Mouse (Mus musculus) CH12.LX (cell line): ENCODE data around the gene Clasrp. TPM values are rescaled to one million over a fixed set of nuclear protein-coding genes. Genes with fewer than 3 reads are reported as not detected.

Experiments
- DNase-seq: peaks from one replicate; pipeline ENCODE4 v3.0.0-alpha.2; 2013; ENCODE audit errors: extremely low read depth
- H3K27ac ChIP-seq: 2 replicates; pipeline ENCODE4 v1.5.1; 2012; ENCODE audit warnings: low read depth, mild to moderate bottlenecking, control low read depth, moderate library complexity; ENCODE audit not compliant: insufficient read depth
- H3K27me3 ChIP-seq: replicated peaks from 2 replicates; pipeline ENCODE3; 2012; ENCODE audit warnings: inconsistent platforms
- H3K36me3 ChIP-seq, 2 experiments: replicated peaks in 1 of 2; 2 replicates each; pipeline versions ENCODE3 to v1.6.1; 2012; ENCODE audit warnings: inconsistent platforms in 1 of 2, low read length in 1 of 2, mild to moderate bottlenecking in 1 of 2, mixed read lengths in 1 of 2, moderate library complexity in 1 of 2; ENCODE audit not compliant: control insufficient read depth in 1 of 2, insufficient read depth in 1 of 2
- H3K4me1 ChIP-seq, 2 experiments: 2 replicates each; pipeline ENCODE4 v1.6.1; 2012; ENCODE audit warnings: inconsistent platforms in 1 of 2, moderate library complexity in 1 of 2; ENCODE audit not compliant: insufficient read depth in 2 of 2, control insufficient read depth in 1 of 2
- H3K4me2 ChIP-seq: 2 replicates; pipeline ENCODE4 v1.6.1; 2012; ENCODE audit warnings: low read depth, mild to moderate bottlenecking, control low read depth; ENCODE audit not compliant: poor library complexity, insufficient read depth, severe bottlenecking
- H3K4me3 ChIP-seq, 3 experiments: fragments of 150-350 bp in 1 of 3; sonication (generic) in 1 of 3; replicated peaks in 1 of 3; 2 replicates each; pipeline versions ENCODE3 to v1.5.1; 2011 to 2012; ENCODE audit warnings: low read depth in 2 of 3, low read length in 2 of 3, mild to moderate bottlenecking in 2 of 3, moderate library complexity in 2 of 3, control low read depth in 1 of 3, improper control_type of control experiment in 1 of 3, inconsistent platforms in 1 of 3, mixed read lengths in 1 of 3; ENCODE audit not compliant: poor library complexity in 1 of 3
- H3K79me2 ChIP-seq: replicated peaks from 2 replicates; pipeline ENCODE4 v1.6.1; 2012; ENCODE audit warnings: mild to moderate bottlenecking, moderate library complexity; ENCODE audit not compliant: control insufficient read depth, poor library complexity, insufficient read depth, severe bottlenecking; ENCODE audit errors: extremely low read depth
- H3K9ac ChIP-seq: 2 replicates; pipeline ENCODE4 v1.6.1; 2012; ENCODE audit warnings: low read depth, mild to moderate bottlenecking, control low read depth, moderate library complexity; ENCODE audit not compliant: insufficient read depth
- H3K9me3 ChIP-seq: replicated peaks from 2 replicates; pipeline ENCODE3; 2012; ENCODE audit warnings: low read length, inconsistent platforms, mixed read lengths
- BHLHE40 ChIP-seq: IDR thresholded peaks from 2 replicates; pipeline ENCODE4 v1.6.1; 2011; ENCODE audit warnings: mild to moderate bottlenecking, low read depth, low read length, improper control_type of control experiment
- CHD1 ChIP-seq: IDR thresholded peaks from 2 replicates; pipeline ENCODE4 v1.6.1; 2012; ENCODE audit warnings: low read depth, low read length, improper control_type of control experiment, inconsistent platforms
- CHD2 ChIP-seq: IDR thresholded peaks from 2 replicates; pipeline ENCODE4 v1.6.1; 2011; ENCODE audit warnings: low read length, improper control_type of control experiment
- CTCF ChIP-seq, 2 experiments: IDR thresholded peaks in 1 of 2; conservative IDR thresholded peaks in 1 of 2; 2 replicates each; pipeline ENCODE4 v1.5.1; 2011 to 2012; ENCODE audit warnings: low read depth in 2 of 2, low read length in 2 of 2, improper control_type of control experiment in 1 of 2, inconsistent platforms in 1 of 2, mild to moderate bottlenecking in 1 of 2, moderate library complexity in 1 of 2
- ELF1 ChIP-seq: IDR thresholded peaks from 2 replicates; pipeline ENCODE4 v1.6.1; 2014; ENCODE audit warnings: low read depth, mild to moderate bottlenecking, inconsistent platforms, low read length, improper control_type of control experiment
- EP300 ChIP-seq: IDR thresholded peaks from 2 replicates; pipeline ENCODE4 v1.6.1; 2011; ENCODE audit warnings: low read length, improper control_type of control experiment
- ETS1 ChIP-seq: conservative IDR thresholded peaks from 2 replicates; pipeline ENCODE4 v1.6.1; 2012; ENCODE audit warnings: low read depth, mild to moderate bottlenecking, inconsistent platforms, low read length, improper control_type of control experiment, moderate library complexity
- GABPA ChIP-seq: IDR thresholded peaks from 2 replicates; pipeline ENCODE4 v1.6.1; 2012; ENCODE audit warnings: low read depth, low read length, improper control_type of control experiment, inconsistent platforms; ENCODE audit not compliant: insufficient replicate concordance
- HCFC1 ChIP-seq: IDR thresholded peaks from 2 replicates; pipeline ENCODE4 v1.6.1; 2012; ENCODE audit warnings: low read depth, mild to moderate bottlenecking, inconsistent platforms, low read length, improper control_type of control experiment
- MAFK ChIP-seq: IDR thresholded peaks from 2 replicates; pipeline ENCODE4 v1.6.1; 2011; ENCODE audit warnings: low read length, improper control_type of control experiment; ENCODE audit not compliant: insufficient replicate concordance
- MAX ChIP-seq: IDR thresholded peaks from 2 replicates; pipeline ENCODE4 v1.6.1; 2011; ENCODE audit warnings: low read length, improper control_type of control experiment
- MEF2A ChIP-seq: IDR thresholded peaks from 2 replicates; pipeline ENCODE4 v1.6.1; 2014; ENCODE audit warnings: low read depth, mild to moderate bottlenecking, inconsistent platforms, low read length, improper control_type of control experiment, borderline replicate concordance
- MYC ChIP-seq: IDR thresholded peaks from 2 replicates; pipeline ENCODE4 v1.6.1; 2011; ENCODE audit warnings: low read depth, mild to moderate bottlenecking, improper control_type of control experiment, low read length
- NELFE ChIP-seq: IDR thresholded peaks from 2 replicates; pipeline ENCODE4 v1.6.1; 2011; ENCODE audit warnings: low read depth, low read length, improper control_type of control experiment
- POLR2AphosphoS2 ChIP-seq: IDR thresholded peaks from 2 replicates; pipeline ENCODE4 v1.6.1; 2011; ENCODE audit warnings: low read depth, low read length, improper control_type of control experiment
- RAD21 ChIP-seq: IDR thresholded peaks from 2 replicates; pipeline ENCODE4 v1.6.1; 2011; ENCODE audit warnings: low read depth, mild to moderate bottlenecking, low read length, improper control_type of control experiment, moderate library complexity
- RCOR1 ChIP-seq: conservative IDR thresholded peaks from 2 replicates; pipeline ENCODE4 v1.6.1; 2012; ENCODE audit warnings: low read depth, mild to moderate bottlenecking, inconsistent platforms, low read length, improper control_type of control experiment
- SIN3A ChIP-seq: IDR thresholded peaks from 2 replicates; pipeline ENCODE4 v1.6.1; 2012; ENCODE audit warnings: low read length, improper control_type of control experiment, inconsistent platforms
- SMC3 ChIP-seq: IDR thresholded peaks from 2 replicates; pipeline ENCODE4 v1.6.1; 2011; ENCODE audit warnings: low read depth, low read length, improper control_type of control experiment
- TBP ChIP-seq: conservative IDR thresholded peaks from 2 replicates; pipeline ENCODE4 v1.6.1; 2011; ENCODE audit warnings: low read depth, low read length, improper control_type of control experiment
- TCF12 ChIP-seq: IDR thresholded peaks from 2 replicates; pipeline ENCODE4 v1.6.1; 2014; ENCODE audit warnings: low read depth, mild to moderate bottlenecking, inconsistent platforms, low read length, improper control_type of control experiment
- UBTF ChIP-seq: IDR thresholded peaks from 2 replicates; pipeline ENCODE4 v1.6.1; 2012; ENCODE audit warnings: low read depth, mild to moderate bottlenecking, inconsistent platforms, low read length, improper control_type of control experiment, moderate library complexity
- USF2 ChIP-seq: conservative IDR thresholded peaks from 2 replicates; pipeline ENCODE4 v1.6.1; 2011; ENCODE audit warnings: low read depth, low read length, improper control_type of control experiment
- ZMIZ1 ChIP-seq: IDR thresholded peaks from 2 replicates; pipeline ENCODE4 v1.6.1; 2012; ENCODE audit warnings: low read depth, mild to moderate bottlenecking, inconsistent platforms, low read length, improper control_type of control experiment
- ZNF384 ChIP-seq: IDR thresholded peaks from 2 replicates; pipeline ENCODE4 v1.6.1; 2012; ENCODE audit warnings: low read depth, low read length, improper control_type of control experiment, inconsistent platforms
- dilution Hi-C: fragments of 300-500 bp; cut with MboI; formaldehyde crosslinking; loops from 2 replicates; pipeline ENCODE4 v1.14.3; 2020; ENCODE audit warnings: low sequenced_read_pairs; ENCODE audit not compliant: extremely low pct_unique_long_range_greater_than_20kb, extremely low pct_ligation_motif_present
- in situ Hi-C: fragments of 300-500 bp; cut with MboI; formaldehyde crosslinking; loops from 3 replicates; pipeline ENCODE4 v1.14.3; 2019; ENCODE audit warnings: low sequenced_read_pairs, low pct_ligation_motif_present, low pct_unique_long_range_greater_than_20kb, mixed read lengths
- polyA plus RNA-seq: library from polyadenylated mRNA; unstranded; fragments of >175 nt; gene quantifications from 2 replicates; pipeline ENCODE4 v1.2.1, GENCODE M21; 2012; ENCODE audit warnings: low read depth; ENCODE audit not compliant: insufficient read length
- total RNA-seq, 2 experiments: library from RNA; depleted of rRNA; stranded (reverse); fragments of 300-350 nt in 1 of 2; fragments of >200 nt in 1 of 2; gene quantifications; 2 replicates each; pipeline ENCODE4 v1.2.3; 2012 to 2014

Clasrp gene
- total and polyA plus RNA-seq, 3 experiments = 14.5 to 59.4 (median 45.4) TPM

GRCm38 (mm10) chr7:19546007-19546406 lies 58.3 kb downstream of the Clasrp start:
- Histone ChIP-seq H3K9me3 (no peaks in the 10 kb centered on the region), H3K4me1 (peaks cover 3 to 42% of the 10 kb centered on the region in 2 experiments; a peak in 2 of 4 replicates), H3K27ac (no peak overlapping the region), H3K4me3 (no peak overlapping the region), H3K27me3 (no peaks in the 10 kb centered on the region), H3K9ac (no peak overlapping the region), H3K4me2 (no peak overlapping the region), H3K79me2 (peaks cover 17% of the 10 kb centered on the region), H3K36me3 (peaks cover 9 to 86% of the 10 kb centered on the region in 2 experiments)
- in situ Hi-C loops = no loop called here
- dilution Hi-C loops = no loop called here
- TF ChIP-seq CHD2 (no peak), CHD1 (no peak), ELF1 (no peak), MAFK (no peak), MEF2A (no peak), HCFC1 (no peak), BHLHE40 (no peak), GABPA (no peak)
- no peak for DNase-seq

- H3K4me3 ChIP-seq = no peak overlapping the region
- peaks cover 16% of the 10 kb centered on the region for H3K79me2 ChIP-seq
- TF ChIP-seq TBP (no peak), SMC3 (peak; percentile 54), TCF12 (peak; percentile 17; the same call in 1 of the 2 replicates), UBTF (no peak), ELF1 (0 out of 2 replicates have a peak, but pooled peaks have one; percentile 15), CTCF (conservative IDR thresholded peaks at IDR 0.05 in 1 of 2, IDR thresholded peaks at IDR 0.05 in 1 of 2; ENCODE audit: low read depth in 2 of 2, low read length in 2 of 2) (peak; percentile 39 to 58; a peak in 3 of 4 replicates)
- TF ChIP-seq, all 38 proteins: peak for 4
- Histone ChIP-seq H3K27ac (no peak overlapping the region), H3K4me1 (peaks cover 3 to 45% of the 10 kb centered on the region in 2 experiments; a peak in 2 of 4 replicates), H3K4me2 (no peak overlapping the region), H3K9me3 (no peaks in the 10 kb centered on the region), H3K27me3 (no peaks in the 10 kb centered on the region), H3K36me3 (peaks cover 6 to 77% of the 10 kb centered on the region in 2 experiments), H3K9ac (no peak overlapping the region)
- peak; percentile 49 for DNase-seq
- in situ Hi-C loops (loop anchor here (5.0 kb wide), 1 partner anchor 36 kb away; the partner anchor contains the start of genes Bloc1s3 and Trappc6a), dilution Hi-C loops (no loop called here)
These were observed 60.7 kb downstream of the Clasrp start for GRCm38 (mm10) chr7:19543584-19543983.

- H3K4me3 ChIP-seq = no peak overlapping the region
- no peak for DNase-seq
- H3K79me2 ChIP-seq = peaks cover 11% of the 10 kb centered on the region
- in situ Hi-C loops = loop anchor here (5.0 kb wide), 1 partner anchor 35 kb away; the partner anchor contains the start of genes Bloc1s3 and Trappc6a
- no peak overlapping the region for H3K4me2 ChIP-seq
- no peak overlapping the region for H3K9ac ChIP-seq
- H3K9me3 ChIP-seq = no peaks in the 10 kb centered on the region
- H3K4me1 ChIP-seq = peaks cover 8 to 52% of the 10 kb centered on the region in 2 experiments
- H3K36me3 ChIP-seq = peaks cover 5 to 75% of the 10 kb centered on the region in 2 experiments
- H3K27ac ChIP-seq = no peak overlapping the region
- no peaks in the 10 kb centered on the region for H3K27me3 ChIP-seq
- dilution Hi-C loops = no loop called here
- TF ChIP-seq ZMIZ1 (no peak), EP300 (no peak), HCFC1 (no peak), TCF12 (no peak), SIN3A (no peak), RCOR1 (no peak), UBTF (no peak), NELFE (no peak), MAX (no peak), CHD2 (no peak), ZNF384 (no peak), POLR2AphosphoS2 (no peak), RAD21 (no peak), USF2 (no peak), CTCF (conservative IDR thresholded peaks at IDR 0.05 in 1 of 2, IDR thresholded peaks at IDR 0.05 in 1 of 2; ENCODE audit: low read depth in 2 of 2, low read length in 2 of 2) (no peak), SMC3 (no peak), ETS1 (no peak), MYC (no peak)
These were observed 62.1 kb downstream of the Clasrp start for GRCm38 (mm10) chr7:19542155-19542691.
